Mouse (Mus musculus) adrenal gland (tissue): ENCODE measurements at regions not wholly inside any gene's neighbourhood (a gene's known extent, or its start where the extent isn't known, plus 50 kb on each side); places are given as distances from the start of the nearest gene placed in this dataset.

Experiments
- intact Hi-C: fragments of 180-260 bp; cut with DNase I; formaldehyde crosslinking; loops from one replicate; pipeline ENCODE4 v1.15.1; 2025

- intact Hi-C loops = no loop called here
Measured at GRCm38 (mm10) chr5:91709494-91710286, 192.3 kb downstream of the Parm1 start.

DNA sequence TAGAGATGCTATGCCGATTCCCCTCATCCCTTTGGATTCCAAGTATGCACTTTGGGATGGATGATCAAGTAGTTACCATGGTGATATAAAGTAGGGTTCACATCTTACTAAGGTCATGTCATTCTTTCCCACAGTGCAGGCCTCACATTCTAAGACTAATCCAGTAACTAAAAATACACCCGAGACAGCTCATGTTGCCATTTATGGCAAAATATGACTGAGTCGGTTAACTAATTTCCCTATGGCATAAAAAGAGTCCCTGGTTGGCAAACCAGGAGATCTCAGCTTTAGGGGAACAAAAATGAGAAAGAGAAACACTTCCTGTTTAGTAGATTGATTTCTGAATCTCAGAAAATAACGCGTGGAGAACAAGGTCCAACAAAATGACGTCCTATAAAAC lies 190.7 kb downstream of the Parm1 start:
- intact Hi-C loops = no loop called here

GRCm38 (mm10) chr5:91697075-91697474 lies 179.7 kb downstream of the Parm1 start:
- intact Hi-C loops = no loop called here

DNA sequence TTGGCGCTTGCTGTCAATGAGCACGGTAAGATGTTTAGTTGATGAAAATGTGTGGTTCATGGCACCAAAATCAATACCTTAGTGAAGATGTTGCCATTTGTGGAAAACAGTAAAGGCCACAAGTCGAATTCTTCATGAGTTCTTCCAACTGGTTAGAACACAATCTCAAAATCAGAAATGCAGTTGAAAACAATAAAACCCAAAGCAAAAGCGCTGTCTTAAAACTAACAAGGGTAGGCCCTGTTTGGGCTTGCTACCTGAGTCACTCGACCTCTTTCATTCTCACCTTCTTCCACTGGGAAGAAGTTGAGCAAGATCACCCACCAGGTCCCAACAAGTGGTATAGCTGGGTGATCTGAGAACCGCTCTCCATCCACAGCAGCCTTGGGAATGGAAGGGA lies 179.1 kb downstream of the Parm1 start:
- intact Hi-C loops = no loop called here

DNA sequence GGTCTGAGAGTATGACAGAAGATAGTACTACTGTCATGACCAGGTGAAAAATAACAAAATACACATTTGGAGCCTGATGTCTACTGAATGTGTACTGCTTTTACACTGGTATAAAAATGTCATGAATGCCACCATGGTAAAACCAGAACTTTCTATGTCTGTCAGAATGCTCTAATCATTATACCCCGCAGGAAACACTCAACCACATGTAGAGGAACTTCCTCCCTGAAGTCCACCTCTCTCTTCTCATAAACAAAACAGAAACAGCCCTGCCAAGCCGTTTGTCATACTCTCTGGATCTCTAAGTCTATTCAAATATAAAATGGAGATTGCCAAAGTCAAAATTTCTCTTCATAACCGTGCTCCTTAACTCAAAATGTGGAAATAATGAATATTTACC lies 178.2 kb downstream of the Parm1 start:
- intact Hi-C loops = no loop called here

GRCm38 (mm10) chr5:91693277-91693676 lies 175.9 kb downstream of the Parm1 start:
- intact Hi-C loops = no loop called here

- intact Hi-C loops = no loop called here
Measured at GRCm38 (mm10) chr5:91692292-91692691, 174.9 kb downstream of the Parm1 start.

DNA sequence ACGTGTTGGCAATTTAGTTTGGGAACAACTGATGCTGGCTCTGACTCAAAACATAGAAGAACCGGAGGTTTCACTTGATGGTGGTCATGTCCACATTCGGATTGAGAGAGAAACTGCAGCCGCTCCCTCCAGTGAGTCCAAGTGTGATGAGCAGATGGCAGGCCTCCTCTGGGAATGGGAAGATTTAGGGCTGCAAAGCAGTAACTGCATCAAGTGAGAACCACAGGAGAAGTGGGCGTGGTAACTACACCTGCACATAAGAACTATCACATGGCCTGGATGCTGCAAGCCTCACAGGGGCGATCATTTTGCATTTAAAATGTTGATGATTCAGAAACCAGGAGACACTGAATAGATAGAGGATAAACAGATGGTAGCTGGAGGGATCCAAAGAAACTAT lies 161.3 kb downstream of the Parm1 start:
- intact Hi-C loops = no loop called here
